Mouse (Mus musculus): ENCODE measurements around the gene Dohh. TPM values are rescaled to one million over a fixed set of nuclear protein-coding genes. Genes with fewer than 3 reads are reported as not detected.

The Dohh gene
- polyA plus RNA-seq, 1 experiment from 2014 or later, result 61.0 TPM

- ATAC-seq (replicated peaks; ENCODE audit: low FRiP score), result no peak
- DNase-seq (ENCODE audit: low spot score), result no peak
- Histone ChIP-seq H3K4me1 (replicated peaks; ENCODE audit: control insufficient read depth, insufficient read depth, low read length) (peaks cover 36% of the 10 kb centered on the region), H3K9ac (ENCODE audit: low read length) (no peak overlapping the region), H3K27me3 (ENCODE audit: control insufficient read depth, insufficient read depth, low read length) (no peaks in the 10 kb centered on the region), H3K36me3 (ENCODE audit: control insufficient read depth, insufficient read depth, low read length) (no peaks in the 10 kb centered on the region; the same call in 1 of the 2 replicates), H3K9me3 (ENCODE audit: control insufficient read depth, low read length) (no peaks in the 10 kb centered on the region), H3K27ac (ENCODE audit: low read depth, low read length) (peak overlapping the region; percentile 9; the same call in 1 of the 2 replicates), H3K4me2 (ENCODE audit: low read depth, low read length, severe bottlenecking) (no peak overlapping the region), H3K4me3 (ENCODE audit: low read depth, low read length) (no peak overlapping the region)
- WGBS, result 67% methylated on average over 17 of the region's 17 CpGs
Observed at GRCm38 (mm10) chr10:81415549-81416310, 31.5 kb downstream of the Dohh start.

DNA sequence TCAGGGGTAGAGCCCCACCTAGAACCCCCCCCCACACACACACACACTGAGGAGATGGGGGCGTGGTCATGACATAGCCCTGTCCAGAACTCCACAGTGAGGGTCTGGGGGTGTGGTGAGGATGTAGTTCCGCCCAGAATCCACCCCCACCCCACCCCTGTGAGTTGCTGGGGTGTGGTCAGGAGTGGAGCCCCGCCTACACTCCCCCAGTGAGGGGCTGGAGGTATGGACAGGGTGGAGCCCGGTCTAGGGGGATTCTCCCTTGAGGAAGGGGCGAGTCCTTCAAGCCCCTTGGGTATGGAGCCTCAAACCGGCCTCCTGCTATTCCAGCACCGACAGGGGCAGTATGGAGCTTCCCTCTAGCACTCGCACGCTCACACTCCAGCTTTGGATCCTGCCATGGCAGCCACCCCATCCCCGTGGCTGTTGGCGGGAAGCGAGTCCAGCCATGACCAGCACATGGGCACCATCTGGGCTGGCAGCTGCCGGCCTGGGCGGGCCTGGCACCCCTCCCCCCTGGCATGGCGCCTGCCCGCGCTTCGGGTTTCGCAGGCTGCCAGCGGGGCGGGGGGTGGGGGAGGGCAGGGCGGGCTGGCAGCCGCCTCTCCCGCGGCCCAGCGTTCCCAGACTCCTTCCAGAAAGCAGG, 32.5 kb downstream of the Dohh start:
- Histone ChIP-seq H3K27me3 (ENCODE audit: control insufficient read depth, insufficient read depth, low read length) (no peaks in the 10 kb centered on the region), H3K9me3 (ENCODE audit: control insufficient read depth, low read length) (no peaks in the 10 kb centered on the region), H3K4me2 (ENCODE audit: low read depth, low read length, severe bottlenecking) (peak overlapping the region; percentile 73), H3K9ac (ENCODE audit: low read length) (peak overlapping the region; percentile 55), H3K27ac (ENCODE audit: low read depth, low read length) (peak overlapping the region; percentile 46), H3K4me3 (ENCODE audit: low read depth, low read length) (peak overlapping the region; percentile 33), H3K36me3 (ENCODE audit: control insufficient read depth, insufficient read depth, low read length) (no peaks in the 10 kb centered on the region; the same call in 1 of the 2 replicates), H3K4me1 (replicated peaks; ENCODE audit: control insufficient read depth, insufficient read depth, low read length) (peaks cover 36% of the 10 kb centered on the region)
- peak; percentile 89 for DNase-seq (ENCODE audit: low spot score)
- 2% methylated on average over 26 of the region's 26 CpGs for WGBS
- ATAC-seq (replicated peaks; ENCODE audit: low FRiP score), result peak; percentile 83

GRCm38 (mm10) chr10:81417227-81418215, 33.3 kb downstream of the Dohh start:
- peak overlapping the region; percentile 73 for H3K4me2 ChIP-seq (ENCODE audit: low read depth, low read length, severe bottlenecking)
- H3K4me1 ChIP-seq (replicated peaks; ENCODE audit: control insufficient read depth, insufficient read depth, low read length), result peaks cover 36% of the 10 kb centered on the region
- H3K36me3 ChIP-seq (ENCODE audit: control insufficient read depth, insufficient read depth, low read length), result no peaks in the 10 kb centered on the region; the same call in 1 of the 2 replicates
- peak overlapping the region; percentile 46; the same call in 1 of the 2 replicates for H3K27ac ChIP-seq (ENCODE audit: low read depth, low read length)
- peak overlapping the region; percentile 33 for H3K4me3 ChIP-seq (ENCODE audit: low read depth, low read length)
- DNase-seq (ENCODE audit: low spot score), result no peak
- H3K9ac ChIP-seq (ENCODE audit: low read length), result peak overlapping the region; percentile 55
- no peak for ATAC-seq (replicated peaks; ENCODE audit: low FRiP score)
- H3K27me3 ChIP-seq (ENCODE audit: control insufficient read depth, insufficient read depth, low read length), result no peaks in the 10 kb centered on the region
- no peaks in the 10 kb centered on the region for H3K9me3 ChIP-seq (ENCODE audit: control insufficient read depth, low read length)
- 42% methylated on average over 12 of the region's 12 CpGs for WGBS

GRCm38 (mm10) chr10:81418216-81419070, 34.2 kb downstream of the Dohh start:
- H3K27ac ChIP-seq (ENCODE audit: low read depth, low read length), result no peak overlapping the region
- H3K9me3 ChIP-seq (ENCODE audit: control insufficient read depth, low read length), result no peaks in the 10 kb centered on the region
- peaks cover 32% of the 10 kb centered on the region for H3K4me1 ChIP-seq (replicated peaks; ENCODE audit: control insufficient read depth, insufficient read depth, low read length)
- 50% methylated on average over 11 of the region's 11 CpGs for WGBS
- no peak for ATAC-seq (replicated peaks; ENCODE audit: low FRiP score)
- no peak overlapping the region for H3K4me3 ChIP-seq (ENCODE audit: low read depth, low read length)
- no peak overlapping the region; the same call in 1 of the 2 replicates for H3K9ac ChIP-seq (ENCODE audit: low read length)
- DNase-seq (ENCODE audit: low spot score), result peak; percentile 46
- H3K36me3 ChIP-seq (ENCODE audit: control insufficient read depth, insufficient read depth, low read length), result no peaks in the 10 kb centered on the region; the same call in 1 of the 2 replicates
- H3K4me2 ChIP-seq (ENCODE audit: low read depth, low read length, severe bottlenecking), result no peak overlapping the region
- H3K27me3 ChIP-seq (ENCODE audit: control insufficient read depth, insufficient read depth, low read length), result no peaks in the 10 kb centered on the region

GRCm38 (mm10) chr10:81419111-81419928, 35.1 kb downstream of the Dohh start:
- H3K4me3 ChIP-seq (ENCODE audit: low read depth, low read length), result no peak overlapping the region
- H3K27ac ChIP-seq (ENCODE audit: low read depth, low read length), result no peak overlapping the region
- H3K27me3 ChIP-seq (ENCODE audit: control insufficient read depth, insufficient read depth, low read length), result peaks cover 3% of the 10 kb centered on the region; the same call in 1 of the 2 replicates
- ATAC-seq (replicated peaks; ENCODE audit: low FRiP score) (no peak), DNase-seq (ENCODE audit: low spot score) (peak; percentile 47)
- H3K4me2 ChIP-seq (ENCODE audit: low read depth, low read length, severe bottlenecking), result no peak overlapping the region
- WGBS, result 93% methylated on average over 10 of the region's 10 CpGs
- no peak overlapping the region for H3K9ac ChIP-seq (ENCODE audit: low read length)
- H3K9me3 ChIP-seq (ENCODE audit: control insufficient read depth, low read length), result no peaks in the 10 kb centered on the region
- peaks cover 24% of the 10 kb centered on the region; the same call in 1 of the 2 replicates for H3K4me1 ChIP-seq (replicated peaks; ENCODE audit: control insufficient read depth, insufficient read depth, low read length)
- no peaks in the 10 kb centered on the region; the same call in 1 of the 2 replicates for H3K36me3 ChIP-seq (ENCODE audit: control insufficient read depth, insufficient read depth, low read length)

DNA sequence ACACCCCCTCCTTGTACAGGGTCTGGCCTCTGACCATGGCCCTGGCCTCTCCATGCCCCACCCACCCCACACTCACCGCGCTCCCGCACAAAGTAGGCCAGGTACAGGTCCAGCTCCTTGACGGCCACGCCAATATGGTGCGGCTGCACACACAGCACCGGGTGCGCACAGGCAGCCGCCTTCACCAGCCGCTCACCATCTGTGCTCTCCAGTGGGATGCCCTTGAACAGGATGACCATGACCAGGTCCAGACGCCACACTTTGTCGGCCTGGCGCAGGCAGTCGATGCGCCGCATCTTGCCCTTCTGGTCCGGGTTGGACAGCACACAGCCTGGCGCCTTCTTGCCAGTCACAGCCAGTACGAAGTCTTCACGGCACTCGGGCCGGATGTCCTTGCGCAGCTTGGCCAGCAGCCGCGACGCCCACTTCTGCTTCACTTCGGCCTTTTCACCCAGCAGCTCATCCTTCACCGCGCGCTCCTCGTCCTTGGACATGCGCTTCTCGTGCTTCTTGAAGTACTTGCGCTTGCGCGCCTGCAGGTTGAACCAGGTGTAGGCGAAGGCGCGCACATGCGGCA, 36.1 kb downstream of the Dohh start:
- Histone ChIP-seq H3K36me3 (ENCODE audit: control insufficient read depth, insufficient read depth, low read length) (no peaks in the 10 kb centered on the region; the same call in 1 of the 2 replicates), H3K4me1 (replicated peaks; ENCODE audit: control insufficient read depth, insufficient read depth, low read length) (peaks cover 16% of the 10 kb centered on the region; the same call in 1 of the 2 replicates), H3K27me3 (ENCODE audit: control insufficient read depth, insufficient read depth, low read length) (peaks cover 12% of the 10 kb centered on the region), H3K4me2 (ENCODE audit: low read depth, low read length, severe bottlenecking) (no peak overlapping the region), H3K27ac (ENCODE audit: low read depth, low read length) (no peak overlapping the region), H3K9ac (ENCODE audit: low read length) (no peak overlapping the region), H3K9me3 (ENCODE audit: control insufficient read depth, low read length) (no peaks in the 10 kb centered on the region), H3K4me3 (ENCODE audit: low read depth, low read length) (no peak overlapping the region)
- ATAC-seq (replicated peaks; ENCODE audit: low FRiP score), result no peak
- DNase-seq (ENCODE audit: low spot score), result peak; percentile 50
- 87% methylated on average over 40 of the region's 40 CpGs for WGBS
